Mouse (Mus musculus) liver (tissue): ENCODE results near the gene Gdpgp1.

ENCODE experiments used
- DNase-seq: peaks from one replicate; pipeline ENCODE4 v3.0.0-alpha.2; 2020; ENCODE audit warnings: mixed read lengths

Gene Gdpgp1

GRCm38 (mm10) chr7:80199851-80200587 is 32.6 kb upstream of the Gdpgp1 start:
- DNase-seq: peak; percentile 46

- no peak for DNase-seq
These were observed 32.1 kb upstream of the Gdpgp1 start for GRCm38 (mm10) chr7:80200588-80200945.

- DNase-seq: peak; percentile 11
These were observed 31.6 kb upstream of the Gdpgp1 start for GRCm38 (mm10) chr7:80200963-80201539.

GRCm38 (mm10) chr7:80201888-80202540 is 30.7 kb upstream of the Gdpgp1 start:
- DNase-seq: no peak

GRCm38 (mm10) chr7:80202961-80203360 is 29.7 kb upstream of the Gdpgp1 start:
- no peak for DNase-seq

GRCm38 (mm10) chr7:80203638-80204096 is 29.0 kb upstream of the Gdpgp1 start:
- DNase-seq: peak; percentile 61

GRCm38 (mm10) chr7:80204362-80204761 is 28.3 kb upstream of the Gdpgp1 start:
- DNase-seq: no peak

GRCm38 (mm10) chr7:80204961-80205360 is 27.7 kb upstream of the Gdpgp1 start:
- peak; percentile 51 for DNase-seq

- no peak for DNase-seq
These were observed 26.7 kb upstream of the Gdpgp1 start for GRCm38 (mm10) chr7:80205705-80206589.

- DNase-seq: peak; percentile 80
These were observed 25.3 kb upstream of the Gdpgp1 start for GRCm38 (mm10) chr7:80207314-80207731.

GRCm38 (mm10) chr7:80208026-80208642 is 24.5 kb upstream of the Gdpgp1 start:
- DNase-seq: peak; percentile 77

GRCm38 (mm10) chr7:80208738-80209430 is 23.8 kb upstream of the Gdpgp1 start:
- peak; percentile 93 for DNase-seq

- DNase-seq: peak; percentile 62
These were observed 23.0 kb upstream of the Gdpgp1 start for GRCm38 (mm10) chr7:80209669-80210068.

- DNase-seq: peak; percentile 2
These were observed 21.7 kb upstream of the Gdpgp1 start for GRCm38 (mm10) chr7:80210982-80211381.

GRCm38 (mm10) chr7:80213604-80214003 is 19.1 kb upstream of the Gdpgp1 start:
- no peak for DNase-seq

- DNase-seq: no peak
These were observed 18.2 kb upstream of the Gdpgp1 start for GRCm38 (mm10) chr7:80214459-80214858.

- DNase-seq: peak; percentile 86
These were observed 17.3 kb upstream of the Gdpgp1 start for GRCm38 (mm10) chr7:80215398-80215797.

- DNase-seq: no peak
These were observed 16.1 kb upstream of the Gdpgp1 start for GRCm38 (mm10) chr7:80216566-80216965.

GRCm38 (mm10) chr7:80218666-80219065 is 14.0 kb upstream of the Gdpgp1 start:
- DNase-seq: no peak

GRCm38 (mm10) chr7:80220237-80220797 is 12.3 kb upstream of the Gdpgp1 start:
- DNase-seq: no peak

- DNase-seq: no peak
These were observed 11.4 kb upstream of the Gdpgp1 start for GRCm38 (mm10) chr7:80221179-80221750.
